Mouse (Mus musculus) cerebellum, adult 9-10 months (tissue): ENCODE results near the gene Rasgrp2.

Source experiments
- DNase-seq: peaks from one replicate; pipeline ENCODE4 v3.0.0; 2022

Rasgrp2 gene

DNA sequence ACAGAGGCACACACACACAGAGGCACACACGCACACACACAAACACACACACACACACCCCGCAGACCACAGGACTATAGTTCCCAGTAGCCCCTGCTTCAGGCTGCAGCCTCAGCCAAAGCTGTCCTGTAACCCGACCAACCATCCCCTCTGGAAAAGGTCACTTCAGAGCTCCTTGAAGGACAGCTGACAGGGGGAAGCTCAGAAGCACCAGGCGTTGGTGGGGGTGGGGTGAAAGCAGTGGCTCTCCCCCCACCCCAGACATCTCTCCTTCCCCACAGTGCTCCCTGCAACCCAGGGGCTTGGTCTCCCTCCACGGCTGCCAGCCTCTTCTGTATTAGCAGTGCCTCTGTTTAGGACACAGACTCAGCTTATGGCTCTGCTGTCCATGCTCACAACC is 15.7 kb upstream of the Rasgrp2 start:
- DNase-seq = no peak

DNA sequence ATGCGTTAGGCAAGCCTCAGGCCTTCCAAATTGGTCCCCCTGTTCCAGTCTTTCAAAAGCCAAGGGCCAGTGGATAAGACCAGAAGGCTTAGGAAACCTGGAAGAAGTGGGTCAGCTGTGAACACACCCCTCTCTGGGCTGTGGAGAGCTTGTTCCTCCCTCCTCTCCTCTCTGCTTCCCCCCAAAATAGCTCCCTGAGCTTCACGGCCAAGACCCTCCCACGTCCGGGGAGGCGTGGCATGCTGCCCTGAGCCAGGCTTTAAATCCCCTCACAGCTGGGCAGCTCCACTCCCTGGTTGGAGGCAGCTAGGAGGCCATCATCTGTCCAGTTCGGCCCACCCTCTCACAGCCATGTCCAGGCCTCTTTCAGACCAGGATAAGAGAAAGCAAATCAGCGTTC is 15.0 kb upstream of the Rasgrp2 start, which contains the start of gene Pygm:
Pygm (plus strand) TSS at position 272 of the 400 bp plus-strand sequence.
- DNase-seq = peak; percentile 62

DNA sequence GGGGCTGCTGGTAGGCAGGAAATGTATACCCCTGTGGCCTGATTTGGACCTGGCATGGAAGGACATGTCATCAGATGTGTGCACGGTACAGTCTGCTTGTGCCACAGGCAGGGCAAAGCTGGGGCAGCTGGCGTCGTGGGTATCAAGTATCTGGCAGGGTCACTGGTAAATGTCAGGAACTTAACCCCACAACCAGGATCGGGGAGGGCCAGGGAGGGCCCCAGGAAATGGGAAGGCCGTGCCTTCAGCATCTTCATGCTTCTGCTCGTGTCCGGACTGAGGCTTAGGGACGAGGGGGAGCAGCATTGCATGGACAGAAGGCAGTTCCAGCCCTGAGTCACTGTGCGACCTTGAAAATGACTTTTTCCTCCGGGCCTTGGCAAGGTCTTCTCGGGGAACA is 14.2 kb upstream of the Rasgrp2 start:
- DNase-seq = no peak

DNA sequence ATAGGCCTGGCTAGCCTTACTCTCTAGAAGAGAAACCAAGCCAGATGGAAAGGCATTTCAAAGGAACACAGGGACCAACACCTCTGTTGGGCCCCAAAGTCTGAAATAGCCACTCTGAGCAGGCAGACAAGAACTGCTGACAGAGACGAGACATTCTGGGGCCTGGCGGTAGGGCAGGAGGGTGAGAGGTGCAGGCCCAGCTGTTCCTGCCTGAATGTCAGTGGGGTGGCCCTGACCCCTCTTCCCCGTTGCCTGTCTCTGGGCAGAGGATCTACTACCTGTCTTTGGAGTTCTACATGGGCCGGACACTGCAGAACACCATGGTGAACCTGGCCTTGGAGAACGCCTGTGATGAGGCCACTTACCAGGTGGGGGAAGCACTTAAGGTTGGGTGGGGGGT is 13.7 kb upstream of the Rasgrp2 start:
- no peak for DNase-seq

DNA sequence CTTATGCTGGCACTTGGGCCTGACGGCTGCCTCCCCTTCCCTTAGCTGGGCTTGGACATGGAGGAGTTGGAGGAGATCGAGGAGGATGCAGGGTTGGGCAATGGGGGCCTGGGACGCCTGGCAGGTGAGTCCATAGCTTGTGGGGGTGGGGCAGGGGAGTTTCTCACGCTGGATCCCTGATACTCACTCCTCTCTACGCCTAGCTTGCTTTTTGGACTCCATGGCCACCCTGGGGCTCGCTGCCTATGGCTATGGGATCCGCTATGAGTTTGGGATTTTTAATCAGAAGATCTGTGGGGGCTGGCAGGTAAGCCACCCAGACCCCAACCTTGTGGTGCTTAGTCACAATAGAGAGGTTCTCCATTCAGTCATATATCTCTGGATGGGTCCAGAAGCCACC is 13.3 kb upstream of the Rasgrp2 start:
- DNase-seq = no peak

DNA sequence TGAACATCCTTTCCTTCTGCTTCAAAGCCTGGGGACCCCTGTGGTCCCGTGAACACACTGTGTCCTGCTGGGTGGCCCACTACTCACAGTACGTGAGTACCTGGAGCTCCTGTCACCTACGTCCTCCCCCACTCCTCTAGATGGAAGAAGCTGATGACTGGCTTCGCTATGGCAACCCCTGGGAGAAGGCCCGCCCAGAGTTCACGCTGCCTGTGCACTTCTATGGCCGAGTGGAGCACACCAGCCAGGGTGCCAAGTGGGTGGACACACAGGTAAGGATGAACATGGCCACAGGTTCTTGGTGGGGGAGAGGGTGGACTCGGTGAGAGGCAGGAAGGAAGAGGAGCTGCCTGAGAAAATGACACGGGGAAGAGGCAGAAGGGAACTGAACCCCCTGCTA is 12.9 kb upstream of the Rasgrp2 start:
- no peak for DNase-seq

DNA sequence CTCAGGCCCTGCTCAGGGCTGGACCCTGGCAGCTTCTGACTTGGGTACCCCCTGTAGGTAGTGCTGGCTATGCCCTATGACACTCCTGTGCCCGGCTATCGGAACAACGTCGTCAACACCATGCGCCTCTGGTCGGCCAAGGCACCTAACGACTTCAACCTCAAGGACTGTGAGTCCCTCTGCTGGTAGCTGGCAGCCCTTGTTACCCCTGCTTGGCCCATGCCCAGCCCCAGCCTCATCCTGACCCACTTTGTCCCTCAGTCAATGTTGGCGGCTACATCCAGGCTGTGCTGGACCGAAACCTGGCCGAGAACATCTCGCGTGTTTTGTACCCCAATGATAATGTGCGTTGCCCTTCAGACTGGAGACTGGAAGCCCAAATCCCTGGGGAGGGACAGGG is 11.1 kb upstream of the Rasgrp2 start:
- peak; percentile 82 for DNase-seq

DNA sequence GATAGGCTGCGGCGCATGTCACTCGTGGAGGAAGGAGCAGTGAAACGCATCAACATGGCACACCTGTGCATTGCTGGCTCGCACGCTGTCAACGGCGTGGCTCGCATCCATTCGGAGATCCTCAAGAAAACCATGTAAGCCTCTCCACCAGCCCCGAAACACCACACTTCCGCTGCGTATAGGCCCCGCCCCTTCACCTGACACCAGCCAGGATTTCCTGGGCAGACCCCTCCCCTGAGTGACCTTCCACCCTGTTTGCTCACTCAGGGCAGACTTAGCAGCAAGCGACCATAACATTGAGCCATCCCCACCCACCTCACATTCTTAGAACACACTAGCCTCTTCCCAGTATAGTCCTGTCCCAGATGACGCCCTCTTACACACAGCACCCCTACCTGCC is 9.3 kb upstream of the Rasgrp2 start:
- DNase-seq = no peak

DNA sequence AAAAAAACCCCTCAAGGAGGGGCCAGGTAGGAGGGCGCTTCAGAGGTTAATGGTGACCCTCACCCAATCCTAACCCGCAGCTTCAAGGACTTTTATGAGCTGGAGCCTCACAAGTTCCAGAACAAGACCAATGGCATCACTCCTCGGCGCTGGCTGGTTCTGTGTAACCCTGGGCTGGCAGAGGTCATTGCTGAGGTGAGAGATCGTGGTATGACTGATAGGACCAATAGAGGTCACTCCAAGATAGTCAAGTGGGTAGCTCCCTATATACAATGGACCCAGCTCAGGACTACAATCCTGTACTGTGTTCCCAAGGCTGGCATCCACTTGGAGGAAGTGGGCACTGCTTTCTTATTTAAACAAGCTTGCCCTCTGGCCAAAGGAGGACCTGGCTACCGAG is 8.9 kb upstream of the Rasgrp2 start:
- DNase-seq = no peak

DNA sequence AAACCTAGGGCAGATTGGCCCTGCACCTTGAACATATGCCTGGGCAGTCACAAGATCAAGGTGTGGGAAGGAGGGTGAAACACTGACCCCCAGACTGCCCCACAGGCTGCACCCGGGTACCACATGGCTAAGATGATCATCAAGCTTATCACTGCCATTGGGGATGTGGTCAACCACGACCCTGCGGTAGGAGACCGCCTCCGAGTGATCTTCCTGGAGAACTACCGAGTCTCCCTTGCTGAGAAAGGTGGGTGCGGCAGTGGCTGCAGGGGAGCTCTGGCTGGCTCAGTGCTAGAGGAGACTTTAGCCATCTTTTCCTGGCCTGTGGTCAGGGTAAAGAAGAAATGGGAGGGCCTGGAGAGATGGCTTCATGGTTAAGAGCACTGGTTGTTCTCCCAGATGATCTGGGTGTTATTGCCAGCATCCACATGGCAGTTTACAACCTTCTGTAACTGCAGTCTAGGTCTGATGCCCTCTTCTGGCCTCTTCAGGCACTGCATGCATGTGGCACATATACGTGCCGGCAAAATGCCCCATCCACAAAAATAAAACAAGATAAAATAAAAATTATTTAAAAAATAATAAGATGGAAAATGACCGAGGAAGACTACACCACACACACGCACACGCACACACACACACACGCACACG is 6.3 kb upstream of the Rasgrp2 start:
- no peak for DNase-seq

DNA sequence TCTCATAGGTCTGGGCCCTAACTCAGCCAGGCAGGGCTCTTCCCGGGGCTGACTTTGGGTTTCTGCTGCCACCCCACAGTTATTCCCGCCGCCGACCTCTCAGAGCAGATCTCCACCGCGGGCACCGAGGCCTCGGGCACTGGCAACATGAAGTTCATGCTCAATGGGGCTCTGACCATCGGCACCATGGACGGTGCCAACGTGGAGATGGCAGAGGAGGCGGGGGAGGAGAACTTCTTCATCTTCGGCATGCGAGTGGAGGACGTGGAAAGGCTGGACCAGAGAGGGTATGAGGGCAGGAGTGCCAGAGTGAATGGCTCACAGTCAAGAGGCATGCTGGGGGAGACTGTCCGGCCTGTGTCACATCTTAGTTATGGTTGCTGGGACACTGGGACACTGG is 5.5 kb upstream of the Rasgrp2 start:
- no peak for DNase-seq

DNA sequence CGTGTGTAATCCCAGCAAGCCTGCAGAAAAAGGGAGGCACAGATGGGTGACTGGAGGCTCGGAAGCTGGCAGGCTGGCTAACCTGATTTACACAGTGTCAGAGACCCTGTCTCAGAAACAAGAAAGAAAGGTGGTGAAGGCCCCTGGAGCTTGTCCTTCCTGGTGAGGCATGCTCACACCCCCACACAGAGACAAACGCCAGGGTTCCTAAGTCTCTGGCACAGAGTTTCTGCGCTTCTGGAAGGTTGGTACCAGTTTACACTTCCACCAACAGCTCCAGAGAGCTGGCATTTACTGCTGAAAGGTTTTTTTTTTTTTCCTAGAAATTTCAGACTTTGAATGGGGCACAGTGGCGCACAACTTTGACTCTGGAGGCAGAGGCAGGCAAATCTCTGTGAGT is 2.9 kb upstream of the Rasgrp2 start:
- no peak for DNase-seq

DNA sequence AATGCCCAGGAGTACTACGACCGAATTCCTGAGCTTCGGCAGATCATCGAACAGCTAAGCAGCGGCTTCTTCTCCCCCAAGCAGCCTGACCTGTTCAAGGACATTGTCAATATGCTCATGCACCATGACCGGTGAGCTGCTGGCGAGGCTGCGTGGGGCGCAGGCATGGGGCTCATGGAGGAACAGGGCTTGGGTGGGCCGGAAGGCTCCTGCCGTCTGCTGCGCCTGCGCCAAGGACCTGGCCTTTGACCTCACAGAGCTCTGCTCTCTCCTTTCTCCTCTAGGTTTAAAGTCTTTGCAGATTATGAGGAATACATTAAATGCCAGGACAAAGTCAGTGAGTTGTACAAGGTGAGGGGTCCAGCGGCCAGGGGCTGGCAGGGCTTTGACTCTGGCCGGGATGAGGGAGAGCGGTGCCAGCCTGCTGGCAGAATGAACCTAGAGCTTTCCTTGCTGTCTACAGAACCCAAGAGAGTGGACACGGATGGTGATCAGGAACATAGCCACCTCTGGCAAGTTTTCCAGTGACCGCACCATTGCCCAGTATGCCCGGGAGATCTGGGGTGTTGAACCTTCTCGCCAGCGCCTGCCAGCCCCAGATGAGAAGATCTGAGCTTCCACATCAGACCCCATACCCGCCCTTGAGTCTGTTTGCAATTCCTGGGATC is 1.4 kb upstream of the Rasgrp2 start:
- no peak for DNase-seq

DNA sequence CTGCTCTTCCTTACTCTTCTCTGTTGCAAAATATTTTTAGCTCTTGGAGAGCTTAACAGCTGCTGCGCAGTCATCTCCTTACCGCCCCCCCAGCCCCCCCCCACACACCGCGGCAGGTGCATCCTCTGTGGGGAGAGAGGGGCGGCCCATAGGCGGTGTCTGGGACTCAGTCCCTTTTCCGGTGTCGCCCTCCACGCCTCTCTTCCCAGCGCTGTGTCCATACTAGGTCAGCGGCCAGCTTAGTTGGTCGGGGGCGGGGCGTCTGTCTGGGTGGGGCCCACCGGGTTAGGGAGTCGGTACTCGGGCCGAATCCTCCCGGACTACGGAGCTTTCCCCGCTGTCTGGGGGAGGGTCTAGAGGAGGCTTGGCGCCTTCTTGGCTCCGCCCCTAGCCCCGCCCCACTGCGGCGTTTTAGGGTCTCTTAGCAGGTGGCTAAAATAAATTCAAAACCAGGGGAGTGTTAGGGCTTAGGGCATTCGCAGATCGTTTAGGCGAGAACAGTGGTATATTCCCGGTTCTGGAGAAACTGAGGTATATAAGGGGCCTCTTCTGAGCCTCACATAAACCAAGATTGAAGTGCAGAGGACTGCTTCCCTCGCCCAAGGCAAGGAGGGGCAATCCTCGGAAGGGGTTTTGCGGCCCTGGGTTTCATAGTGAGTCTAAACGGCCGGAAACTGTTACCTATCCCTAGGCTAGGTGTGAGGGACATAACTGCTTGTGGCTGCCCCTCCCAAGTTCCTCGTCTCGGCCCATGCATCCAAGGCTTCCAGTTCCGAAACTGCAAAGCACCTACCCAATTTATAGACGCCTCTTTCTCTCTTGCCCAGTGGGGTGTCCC is 474 bp upstream of the Rasgrp2 start:
- DNase-seq = peak; percentile 72

DNA sequence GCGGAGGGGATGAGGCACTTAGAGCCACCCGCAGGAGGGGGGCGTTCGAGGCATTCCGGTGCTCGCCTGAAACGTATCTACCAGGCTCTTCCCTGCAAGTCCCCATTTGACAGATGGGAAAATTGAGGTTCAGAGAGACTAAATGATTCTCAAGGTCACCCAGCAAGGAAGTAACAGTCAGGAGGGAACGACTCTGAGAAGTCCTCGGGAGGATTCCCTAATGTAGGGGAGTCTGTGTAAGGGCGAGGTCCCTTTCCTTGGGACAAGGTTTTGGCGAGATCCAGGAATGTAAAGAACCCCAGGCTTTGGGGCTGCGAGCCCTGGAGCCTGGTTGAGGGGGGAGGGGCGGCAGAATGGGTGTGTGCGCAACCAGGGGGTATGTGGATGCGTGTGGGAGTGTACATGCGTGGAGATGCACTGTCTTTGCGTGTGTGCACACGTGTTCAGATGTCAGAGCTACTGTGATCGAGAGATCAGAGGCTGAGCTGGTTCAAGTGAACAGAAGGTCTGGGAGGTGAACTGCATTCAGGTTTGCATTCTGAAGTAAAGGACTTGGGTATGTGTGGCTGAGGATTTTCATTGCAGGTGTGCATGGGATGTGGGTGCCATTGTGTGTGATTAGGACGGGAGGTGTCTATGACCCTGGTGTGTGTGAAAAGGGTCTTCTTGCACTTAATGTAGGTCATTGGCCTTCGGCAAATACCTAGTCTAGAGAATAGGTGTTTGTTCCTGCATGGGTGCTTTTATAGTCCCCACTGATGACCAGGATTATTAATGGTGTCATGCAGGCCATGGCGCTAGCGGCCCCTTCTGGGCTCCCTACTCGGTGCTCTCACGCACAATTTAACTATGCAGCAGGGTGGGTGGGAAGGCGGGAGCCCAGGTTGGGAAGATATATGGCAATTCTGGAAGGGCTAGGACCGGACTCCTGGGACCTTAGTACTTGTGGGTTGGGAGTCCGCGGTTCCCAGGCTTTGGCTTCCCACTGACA is 1.3 kb downstream of the Rasgrp2 start:
- no peak for DNase-seq

DNA sequence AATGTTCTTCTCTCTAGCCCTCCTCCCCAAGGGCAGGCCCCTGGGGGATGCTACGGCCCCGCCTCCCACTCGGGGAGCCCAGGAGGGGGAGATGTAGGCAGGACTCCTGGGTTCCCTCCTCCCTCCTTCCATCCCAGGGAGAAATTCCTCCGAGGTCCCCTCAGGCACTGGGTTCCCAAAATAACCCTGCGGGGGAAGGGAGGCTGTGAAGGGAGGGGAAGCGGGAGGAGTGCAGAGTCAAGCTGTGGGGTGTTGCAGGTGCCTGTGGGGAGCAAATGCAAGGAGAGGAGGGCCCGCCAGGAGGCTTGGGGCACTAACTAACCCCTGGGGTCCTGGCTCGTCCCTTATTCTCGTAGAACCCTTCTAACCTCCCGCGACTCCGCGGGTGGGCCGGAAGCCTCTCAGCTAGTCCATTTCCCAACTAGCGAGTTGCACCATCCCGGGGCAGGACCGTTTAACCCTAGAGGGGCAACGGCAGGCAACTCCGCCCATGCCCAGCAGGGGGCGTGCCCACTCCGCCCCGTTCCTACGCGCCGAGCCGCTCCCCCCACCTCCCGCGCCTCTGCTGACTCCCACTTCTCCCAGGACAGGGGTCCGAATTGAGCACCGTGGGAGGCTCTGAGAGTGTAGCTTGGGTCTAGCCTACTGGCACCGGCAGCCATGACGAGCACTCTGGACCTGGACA is 2.1 kb downstream of the Rasgrp2 start:
- peak; percentile 71 for DNase-seq

DNA sequence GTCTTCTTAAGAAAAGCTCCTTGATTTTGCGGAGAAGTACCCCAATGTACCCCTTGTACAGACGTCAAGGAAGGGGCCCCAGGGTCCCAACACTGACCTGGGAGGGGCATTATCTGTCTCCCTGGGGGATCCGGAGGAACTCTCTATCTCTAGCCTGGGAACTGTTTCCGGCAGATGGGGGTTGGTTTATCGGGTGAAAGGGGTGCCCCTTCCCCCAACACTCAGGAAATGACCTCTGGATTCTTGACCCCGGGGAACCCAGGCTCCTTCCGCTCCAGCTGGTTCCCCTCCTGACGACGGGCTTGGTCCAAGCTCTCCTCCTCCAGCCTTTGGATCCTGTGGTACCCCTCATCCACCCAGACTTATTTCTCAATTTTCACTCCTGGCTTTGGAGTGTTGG is 2.8 kb downstream of the Rasgrp2 start:
- DNase-seq = no peak

DNA sequence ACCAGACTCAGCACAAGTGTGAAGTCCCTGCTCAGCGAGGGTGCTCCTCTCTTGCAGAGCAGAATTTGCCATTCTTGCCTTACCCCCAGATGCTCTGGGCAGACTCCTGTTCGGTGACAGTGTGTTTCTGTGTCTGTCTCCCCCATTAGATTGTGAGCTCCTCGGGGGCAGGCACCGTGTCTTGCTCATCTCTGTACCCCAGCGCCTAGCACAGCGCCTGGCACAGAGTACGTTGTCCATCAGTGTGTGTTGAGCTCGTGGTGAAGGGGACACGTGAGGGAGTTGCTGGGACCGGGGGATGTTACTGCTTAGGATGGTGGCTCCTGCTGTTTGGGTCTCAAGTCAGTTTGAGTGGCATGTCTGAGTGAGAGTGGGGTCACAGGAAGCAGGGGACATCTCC is 4.7 kb downstream of the Rasgrp2 start:
- DNase-seq = no peak

DNA sequence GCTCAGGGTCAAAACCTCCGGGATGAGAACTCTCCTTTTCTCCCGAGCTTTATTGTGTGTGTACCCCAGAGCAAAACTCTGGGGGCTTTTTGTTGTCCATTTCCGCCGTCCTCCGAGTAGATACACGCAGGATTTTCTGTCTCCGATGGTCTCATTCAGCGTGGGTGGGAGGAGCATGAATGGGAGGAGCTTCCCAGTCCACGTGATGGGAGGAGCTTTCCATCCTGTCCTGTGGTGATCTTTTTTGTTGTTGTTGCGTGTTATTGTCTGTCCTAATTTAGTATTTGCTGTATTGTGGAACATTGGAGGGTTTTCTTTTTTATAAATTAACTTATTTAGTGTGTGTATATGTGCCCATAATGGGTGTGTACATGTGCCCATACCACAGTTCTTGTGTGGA is 6.3 kb downstream of the Rasgrp2 start:
- DNase-seq = no peak

DNA sequence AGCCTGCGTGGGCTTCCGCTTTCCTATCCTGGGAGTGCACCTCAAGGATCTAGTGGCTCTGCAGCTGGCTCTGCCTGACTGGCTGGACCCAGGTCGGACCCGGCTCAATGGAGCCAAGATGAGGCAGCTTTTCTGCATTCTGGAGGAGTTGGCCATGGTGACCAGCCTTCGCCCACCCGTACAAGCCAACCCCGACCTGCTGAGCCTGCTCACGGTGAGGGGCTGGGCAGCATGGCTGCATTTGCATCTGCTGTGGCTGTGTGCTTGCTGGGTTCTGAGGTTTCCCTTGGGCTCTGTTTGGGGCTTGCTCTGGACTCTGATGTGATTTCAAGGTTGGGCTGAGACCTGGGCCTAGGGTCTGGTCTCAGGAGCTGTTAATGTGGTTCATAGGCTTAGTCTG is 8.0 kb downstream of the Rasgrp2 start:
- no peak for DNase-seq

DNA sequence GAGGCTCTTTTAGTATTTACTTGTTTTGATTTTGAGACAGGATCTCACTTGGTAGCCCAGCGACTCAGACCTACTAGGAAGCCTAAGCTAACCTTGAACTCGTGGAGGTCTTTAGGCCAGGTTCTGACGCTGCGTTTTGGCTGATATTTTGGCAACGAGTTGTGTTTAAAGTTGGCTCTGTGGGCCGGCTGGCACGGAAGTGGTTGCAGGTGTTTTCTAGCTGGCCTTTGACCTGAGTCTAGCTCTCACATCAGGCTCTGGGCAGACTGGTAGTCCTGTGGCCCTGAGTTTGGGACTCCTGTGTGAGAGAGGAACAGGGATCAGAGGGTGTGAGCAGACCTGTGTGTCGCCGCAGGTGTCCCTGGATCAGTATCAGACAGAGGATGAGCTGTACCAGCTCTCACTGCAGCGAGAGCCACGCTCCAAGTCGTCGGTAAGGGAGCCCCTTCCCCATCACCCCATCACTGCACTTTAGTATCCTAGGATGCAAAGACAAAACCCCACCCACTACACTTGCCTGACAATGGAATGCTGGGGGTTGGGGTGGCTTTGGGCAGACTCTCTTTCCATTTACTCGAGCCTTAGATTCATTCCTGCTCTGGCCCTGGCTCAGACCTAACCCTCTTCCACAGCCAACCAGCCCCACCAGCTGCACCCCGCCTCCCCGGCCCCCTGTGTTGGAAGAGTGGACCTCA is 8.8 kb downstream of the Rasgrp2 start:
- DNase-seq = no peak

DNA sequence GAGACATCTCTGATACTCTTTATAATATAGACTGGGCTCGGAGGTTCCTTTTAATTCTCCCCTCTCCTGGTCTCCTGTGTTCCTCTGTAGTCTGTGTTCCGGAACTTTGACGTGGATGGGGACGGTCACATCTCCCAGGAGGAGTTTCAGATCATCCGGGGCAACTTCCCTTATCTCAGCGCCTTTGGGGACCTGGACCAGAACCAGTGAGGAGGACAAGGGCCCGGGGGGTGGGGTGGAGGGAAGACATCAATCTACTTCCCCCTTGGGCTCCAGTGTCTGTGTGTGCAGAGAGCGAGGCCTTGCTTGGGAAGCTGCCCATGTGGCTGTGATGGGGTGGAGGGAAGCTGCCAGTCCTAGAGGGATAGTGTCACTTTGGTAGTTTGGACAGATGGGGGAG is 9.6 kb downstream of the Rasgrp2 start:
- DNase-seq = no peak
